Mouse (Mus musculus) liver, postnatal 0 days (tissue): ENCODE data around the gene Slc5a10.

Experiments used
- CTCF ChIP-seq: sonication (generic); IDR thresholded peaks from 2 replicates; pipeline ENCODE4 v1.5.1; 2016; ENCODE audit warnings: antibody characterized with exemption, low read depth
- EP300 ChIP-seq: IDR thresholded peaks from 2 replicates; pipeline ENCODE4 v1.6.1; 2016; ENCODE audit warnings: antibody characterized with exemption, low read depth, mild to moderate bottlenecking

- TF ChIP-seq CTCF (no peak), EP300 (no peak)
These were observed 95.5 kb downstream of the Slc5a10 start for GRCm38 (mm10) chr11:61625136-61625535.
